Mouse (Mus musculus) left cerebral cortex, adult 2 months (tissue): ENCODE measurements around the gene Osgep. TPM values are rescaled to one million over a fixed set of nuclear protein-coding genes. Genes with fewer than 3 reads are reported as not detected.
A peak's percentile ranks its signal among the peaks of the same experiment; 100 is the strongest.
"Not testable (repeated sequence)": the region's sequence is repeated elsewhere in the genome, so short reads cannot be mapped to it uniquely, and the experiment has no call there.

ENCODE experiments used
- DNase-seq, 2 experiments: peaks; one replicate each; pipeline ENCODE4 v3.0.0; 2021 to 2022; ENCODE audit warnings: low spot score in 2 of 2, mixed read lengths in 1 of 2; ENCODE audit errors: extremely low spot score in 1 of 2
- H3K27ac ChIP-seq: fragments of 200-600 bp; 2 replicates; pipeline ENCODE4 v1.8.1; 2022
- H3K4me3 ChIP-seq: fragments of 200-600 bp; 2 replicates; pipeline ENCODE4 v1.8.1; 2022
- CTCF ChIP-seq: fragments of 200-600 bp; IDR thresholded peaks from 2 replicates; pipeline ENCODE4 v1.8.1; 2022; ENCODE audit warnings: antibody characterized with exemption, mild to moderate bottlenecking, moderate library complexity
- intact Hi-C: fragments of 180-260 bp; cut with DNase I; formaldehyde crosslinking; loops from one replicate; pipeline ENCODE4 v1.15.1; 2025
- total RNA-seq, 2 experiments: library from RNA; stranded (reverse); gene quantifications; 2 replicates each; pipeline ENCODE4 v1.2.3; 2021

Osgep gene
- total RNA-seq, 2 experiments from 2014 or later = 29.2 to 34.8 TPM

GRCm38 (mm10) chr14:50955487-50955886, 30.8 kb upstream of the Osgep start:
- no peak for TF ChIP-seq CTCF
- no peak overlapping the region for H3K27ac ChIP-seq
- DNase-seq = no peak
- H3K4me3 ChIP-seq = no peak overlapping the region
- intact Hi-C loops = no loop called here

DNA sequence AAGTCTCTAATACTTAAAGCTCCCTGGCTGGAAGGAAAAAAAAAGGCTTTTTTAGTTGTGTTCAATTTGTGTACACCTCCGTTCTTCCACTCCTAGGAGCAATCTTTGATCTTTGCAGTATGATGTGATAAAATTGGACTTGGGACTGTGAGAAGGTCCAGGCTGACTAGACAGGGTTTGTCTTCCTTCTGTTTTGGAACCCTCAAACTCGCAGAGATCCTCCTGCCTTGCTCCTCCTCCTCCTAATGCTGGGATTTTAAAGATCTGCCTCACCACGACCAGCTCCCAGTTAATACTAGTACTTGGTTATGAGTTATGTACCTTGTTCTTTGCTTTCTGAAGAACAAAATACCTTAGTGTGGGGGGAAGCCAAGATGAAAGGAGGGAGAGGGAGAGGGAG, 20.8 kb upstream of the Osgep start:
- not testable (repeated sequence) for H3K27ac ChIP-seq, DNase-seq
- intact Hi-C loops = loop anchor here (2.0 kb wide), 1 partner anchor 15 kb away; the partner anchor contains the start of genes Pip4p1 and Pnp
- H3K4me3 ChIP-seq = peak overlapping the region; percentile 64

DNA sequence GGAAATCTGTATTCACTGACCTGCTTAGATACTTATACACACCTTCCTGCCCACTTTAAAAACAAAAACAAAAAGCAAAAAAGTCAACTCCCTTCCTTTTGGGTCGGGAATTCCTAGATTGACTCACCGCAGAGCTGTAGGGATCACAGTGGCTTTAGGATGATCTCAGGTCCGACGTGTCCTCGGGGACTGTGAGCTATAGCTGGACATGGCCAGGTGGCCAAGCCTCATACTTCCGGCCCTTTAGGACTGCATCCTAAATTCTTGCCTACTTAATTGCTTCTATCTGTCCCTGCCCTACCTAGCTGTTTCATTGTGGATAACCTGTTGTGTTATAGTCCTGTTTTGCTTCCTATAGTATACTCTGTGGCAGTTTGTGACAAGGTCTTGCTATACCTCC, 20.4 kb upstream of the Osgep start:
- Histone ChIP-seq H3K4me3 (peak overlapping the region; percentile 64), H3K27ac (peak overlapping the region; percentile 69)
- DNase-seq = not testable (repeated sequence)
- intact Hi-C loops = loop anchor here (2.0 kb wide), 1 partner anchor 14 kb away; the partner anchor contains the start of genes Pip4p1 and Pnp

- peak; percentile 37 for TF ChIP-seq CTCF
- DNase-seq = not testable (repeated sequence)
- Histone ChIP-seq H3K27ac (peak overlapping the region; percentile 69), H3K4me3 (peak overlapping the region; percentile 64)
- intact Hi-C loops = loop anchor here (2.0 kb wide), 1 partner anchor 14 kb away; the partner anchor contains the start of genes Pip4p1 and Pnp
Measured at GRCm38 (mm10) chr14:50944668-50945033, 20.0 kb upstream of the Osgep start.

DNA sequence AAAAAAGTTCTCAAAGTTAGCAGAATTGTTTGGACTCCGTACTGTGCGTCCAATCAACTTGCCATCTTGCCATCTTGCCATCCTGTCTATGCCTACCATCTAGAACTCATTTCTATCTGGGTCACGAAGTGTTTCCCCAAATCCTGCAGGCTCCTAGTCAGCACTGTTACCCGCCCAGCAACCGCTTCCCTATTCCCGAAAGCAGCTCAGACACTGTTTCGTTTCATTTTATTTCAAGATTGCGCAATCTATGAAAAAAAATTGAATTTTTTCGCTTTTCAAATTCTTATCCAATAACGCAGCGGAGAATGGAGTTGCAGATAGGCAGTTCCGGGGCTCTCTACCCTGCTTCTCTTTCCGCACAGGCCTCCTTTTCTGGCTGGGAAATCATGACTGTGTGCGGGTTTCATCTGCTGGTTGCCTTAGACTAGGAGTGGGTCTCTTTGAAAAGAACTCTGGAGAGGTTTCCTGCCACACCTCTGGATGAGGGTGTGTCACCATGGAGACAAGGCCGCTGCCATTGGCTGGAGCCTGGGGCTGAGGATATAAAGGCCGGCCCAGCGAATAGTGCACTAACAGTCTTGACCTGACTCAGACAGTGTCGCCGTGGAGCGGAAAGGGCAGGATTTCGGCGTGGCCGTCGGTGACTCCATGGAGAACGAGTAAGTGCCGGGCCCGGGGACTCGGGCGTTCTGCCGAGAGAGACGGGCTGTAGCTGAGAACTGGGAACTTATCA, 19.4 kb upstream of the Osgep start, which contains the start of gene Gm49342:
Gm49342 (plus strand) TSS at position 586 of the 736 bp plus-strand sequence.
- Histone ChIP-seq H3K4me3 (peak within 1 kb of the TSS; percentile 64), H3K27ac (peak within 1 kb of the TSS; percentile 69)
- no peak; the same call in 1 of the 2 replicates for TF ChIP-seq CTCF
- peak; percentile 82 to 89 for DNase-seq
- intact Hi-C loops = loop anchor here (2.0 kb wide), 1 partner anchor 13 kb away; the partner anchor contains the start of genes Pip4p1 and Pnp

DNA sequence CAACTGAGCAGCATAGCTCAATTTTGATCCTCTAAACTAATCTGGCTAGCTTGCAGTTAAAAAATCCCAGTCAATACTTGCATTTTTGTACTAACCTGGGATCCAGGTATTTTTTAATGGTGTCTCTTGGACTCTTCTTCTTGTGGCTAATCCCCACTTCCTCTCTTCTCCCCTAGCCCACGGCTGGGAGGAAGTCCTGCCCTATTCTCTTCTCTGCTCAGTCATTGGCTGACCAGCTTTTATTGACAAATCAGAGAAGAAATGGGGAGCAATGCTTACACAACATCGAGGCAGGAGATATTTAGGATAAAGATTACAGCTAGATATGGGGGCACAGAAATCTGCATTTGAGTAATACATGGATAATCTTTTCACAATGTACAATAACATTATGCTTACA, 14.2 kb upstream of the Osgep start:
- no peak for DNase-seq
- H3K4me3 ChIP-seq = no peak overlapping the region
- no peak for TF ChIP-seq CTCF
- H3K27ac ChIP-seq = no peak overlapping the region
- intact Hi-C loops = no loop called here

DNA sequence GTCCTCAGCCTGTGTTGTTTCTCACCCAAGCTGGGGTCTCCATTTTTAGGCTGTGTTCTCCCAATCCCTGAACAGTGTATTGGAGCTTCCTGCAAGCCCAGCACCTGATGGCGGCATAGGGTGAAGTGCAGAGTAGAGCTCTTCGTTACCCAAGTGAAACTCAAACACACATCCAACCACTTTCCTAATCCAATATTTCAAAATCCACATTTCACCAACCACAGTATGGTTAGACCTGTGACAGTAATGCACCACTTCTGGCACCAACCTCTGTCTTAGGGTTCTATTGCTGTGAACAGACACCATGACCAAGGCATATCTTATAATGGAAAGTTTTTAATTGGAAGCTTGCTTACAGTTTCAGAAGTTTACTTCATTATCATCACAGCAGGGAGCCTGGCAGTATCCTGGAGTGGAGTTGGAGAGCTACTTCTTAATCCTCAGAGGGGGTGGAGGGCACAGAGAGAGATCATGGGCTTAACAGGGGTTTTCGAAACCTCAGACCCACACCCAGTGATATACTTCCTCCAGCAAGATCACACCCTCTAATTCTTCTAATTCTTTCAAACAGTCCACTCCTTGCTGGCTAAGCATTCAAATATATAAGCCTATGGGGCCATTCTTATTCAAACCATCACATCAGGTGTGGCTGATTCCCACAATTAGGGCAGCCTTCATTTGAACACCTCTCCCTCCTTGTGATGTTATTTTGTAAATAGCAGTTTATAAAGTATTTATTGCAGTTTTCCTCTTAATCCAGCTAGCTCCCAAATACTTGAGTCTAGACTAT, 13.6 kb upstream of the Osgep start:
- H3K27ac ChIP-seq = no peak overlapping the region
- no peak for DNase-seq
- no peak overlapping the region for H3K4me3 ChIP-seq
- intact Hi-C loops = no loop called here
- TF ChIP-seq CTCF = no peak

DNA sequence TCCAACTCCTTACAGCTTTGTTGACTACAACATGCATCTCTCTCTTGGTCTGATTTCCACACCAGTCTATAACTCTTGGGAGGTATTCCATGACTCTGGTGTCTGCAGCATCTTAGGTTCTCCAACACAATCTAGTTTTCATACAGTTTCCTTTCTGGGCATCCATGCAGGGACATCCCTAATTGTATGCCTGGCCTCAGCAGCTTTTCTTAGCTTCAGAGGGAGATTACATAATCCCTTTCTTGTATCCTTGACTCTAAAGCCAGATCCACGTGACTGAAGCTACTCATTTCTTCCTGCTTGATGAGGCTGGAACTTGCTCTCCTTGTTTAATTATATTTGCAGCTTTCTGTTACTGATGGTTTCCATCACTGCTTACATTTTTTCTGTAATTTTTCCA, 12.0 kb upstream of the Osgep start:
- Histone ChIP-seq H3K4me3 (no peak overlapping the region), H3K27ac (no peak overlapping the region)
- DNase-seq = no peak
- no peak for TF ChIP-seq CTCF
- intact Hi-C loops = no loop called here

DNA sequence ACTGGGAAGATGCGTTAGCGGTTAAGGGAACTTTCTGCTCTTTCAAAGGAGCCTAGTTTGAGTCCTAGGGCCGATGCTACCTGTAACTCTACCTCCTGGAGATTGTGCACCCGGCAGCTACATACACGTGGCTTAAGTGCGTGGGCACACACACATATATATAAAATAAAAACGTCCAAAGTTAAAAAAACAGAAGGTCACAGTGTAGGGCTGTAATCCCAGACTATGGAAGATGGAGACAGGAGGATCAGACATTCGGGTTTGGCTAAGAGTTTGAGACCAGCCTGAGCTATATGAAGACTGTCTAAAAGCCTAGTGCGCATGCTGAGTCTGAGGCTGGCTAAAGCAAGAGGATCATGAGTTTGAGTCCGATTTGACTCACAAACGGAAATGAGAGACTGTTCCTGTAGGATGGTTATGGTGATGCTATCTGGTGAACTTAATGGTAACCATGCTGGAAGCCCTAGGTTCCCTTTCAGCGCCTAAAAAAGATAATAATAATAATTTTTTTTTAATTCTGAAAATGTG, 6.9 kb upstream of the Osgep start:
- H3K27ac ChIP-seq = peak overlapping the region; percentile 80
- intact Hi-C loops = loop anchor here (1.0 to 2.0 kb wide), 3 partner anchors 13 to 157 kb away; partner anchors contain the start of gene Gm49342
- TF ChIP-seq CTCF = no peak
- no peak for DNase-seq
- peak overlapping the region; percentile 72 for H3K4me3 ChIP-seq

DNA sequence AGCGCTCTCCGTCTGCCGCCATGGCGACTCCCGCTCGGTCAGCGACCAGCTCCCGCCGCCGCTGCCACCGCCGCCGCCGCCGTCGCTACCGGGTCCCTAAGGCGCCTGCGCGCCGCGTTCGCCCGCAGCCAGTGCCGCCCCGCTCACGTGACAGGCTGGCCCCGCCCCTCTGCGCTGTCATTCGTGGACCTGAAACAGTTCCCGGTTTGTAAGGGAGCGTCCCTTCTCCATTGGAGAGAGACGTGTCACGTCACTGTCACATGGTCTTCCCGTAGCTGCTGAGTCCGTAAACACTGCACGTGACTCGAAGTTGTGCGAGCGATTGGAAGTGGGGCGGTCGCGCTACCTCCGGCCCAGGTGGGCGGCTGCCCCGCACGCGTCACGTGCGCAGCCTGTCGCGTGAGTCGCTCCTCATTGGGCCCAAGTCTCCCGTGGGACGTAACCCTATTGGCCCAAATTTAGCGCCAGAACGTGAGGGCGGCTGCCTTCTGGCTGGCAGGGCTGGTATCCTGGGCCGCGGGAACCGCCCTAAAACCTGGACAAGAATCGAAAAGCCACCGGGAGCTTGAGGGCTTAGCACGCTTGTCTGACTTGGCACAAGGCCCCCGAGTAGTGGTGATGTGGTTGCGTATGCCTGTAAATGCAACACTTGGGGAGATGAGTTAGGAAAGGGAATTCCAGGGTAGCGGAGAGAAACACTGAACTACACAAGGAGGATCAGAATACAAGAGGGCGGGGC, 6.2 kb upstream of the Osgep start, which contains the start of the genes Pip4p1 and Pnp:
Pip4p1 (minus strand) TSS at position 103 of the 739 bp plus-strand sequence.
Pnp (plus strand) TSS at position 329 of the 739 bp plus-strand sequence.
- Histone ChIP-seq H3K4me3 (peak within 1 kb of the TSS; percentile 72), H3K27ac (peak within 1 kb of the TSS; percentile 96)
- peak; percentile 99 for DNase-seq
- TF ChIP-seq CTCF = no peak
- intact Hi-C loops = loop anchor here (1.0 to 2.0 kb wide), 3 partner anchors 14 to 158 kb away; partner anchors contain the start of gene Gm49342

GRCm38 (mm10) chr14:50930377-50930753, 5.7 kb upstream of the Osgep start:
- intact Hi-C loops = loop anchor here (2.0 kb wide), 2 partner anchors 14 to 158 kb away; partner anchors contain the start of gene Gm49342
- no peak for DNase-seq
- Histone ChIP-seq H3K27ac (peak overlapping the region; percentile 96), H3K4me3 (peak overlapping the region; percentile 72)
- no peak for TF ChIP-seq CTCF
